Mouse (Mus musculus) G1E (cell line): ENCODE results near the gene Omt2a. TPM values are rescaled to one million over a fixed set of nuclear protein-coding genes. Genes with fewer than 3 reads are reported as not detected.
"Not testable (repeated sequence)": the region's sequence is repeated elsewhere in the genome, so short reads cannot be mapped to it uniquely, and the experiment has no call there.

Source experiments
- ATAC-seq: 2 replicates; pipeline ENCODE4 v1.8.0; 2016; ENCODE audit warnings: mild to moderate bottlenecking; ENCODE audit not compliant: insufficient number of reproducible peaks, poor library complexity, low FRiP score, severe bottlenecking; ENCODE audit errors: extremely low read depth
- DNase-seq: peaks from one replicate; pipeline ENCODE4 v3.0.0; 2012; ENCODE audit warnings: low spot score
- H3K27me3 ChIP-seq: 2 replicates; pipeline ENCODE4 v1.6.1; 2012; ENCODE audit warnings: mild to moderate bottlenecking, low read length, inconsistent platforms; ENCODE audit not compliant: insufficient read depth
- H3K36me3 ChIP-seq: replicated peaks from 2 replicates; pipeline ENCODE3; 2012; ENCODE audit warnings: mild to moderate bottlenecking, inconsistent platforms
- H3K4me1 ChIP-seq: 2 replicates; pipeline ENCODE4 v1.6.1; 2012; ENCODE audit warnings: low read depth, low read length, inconsistent platforms, mixed read lengths; ENCODE audit not compliant: insufficient read depth
- H3K4me3 ChIP-seq: 2 replicates; pipeline ENCODE4 v1.5.1; 2012; ENCODE audit warnings: low read depth, mild to moderate bottlenecking, inconsistent platforms, low read length, moderate library complexity, mixed read lengths
- H3K9me3 ChIP-seq: replicated peaks from 2 replicates; pipeline ENCODE4 v1.6.1; 2012; ENCODE audit warnings: inconsistent platforms
- CTCF ChIP-seq: IDR thresholded peaks from 2 replicates; pipeline ENCODE4 v1.5.1; 2012; ENCODE audit warnings: low read depth, low read length, inconsistent platforms, mixed read lengths
- GATA1 ChIP-seq: IDR thresholded peaks from 2 replicates; pipeline ENCODE4 v1.6.1; 2012; ENCODE audit warnings: borderline replicate concordance, low read length, inconsistent platforms, mixed read lengths
- GATA2 ChIP-seq: IDR thresholded peaks from 2 replicates; pipeline ENCODE4 v1.6.1; 2012; ENCODE audit warnings: low read depth, low read length, inconsistent platforms, borderline replicate concordance
- POLR2AphosphoS5 ChIP-seq: IDR thresholded peaks from 2 replicates; pipeline ENCODE4 v1.6.1; 2012; ENCODE audit warnings: low read depth, low read length, inconsistent platforms; ENCODE audit not compliant: insufficient replicate concordance
- TAL1 ChIP-seq: conservative IDR thresholded peaks from 2 replicates; pipeline ENCODE4 v1.6.1; 2012; ENCODE audit warnings: low read depth, low read length, inconsistent platforms, mixed read lengths
- polyA plus RNA-seq: library from polyadenylated mRNA; stranded (reverse); fragments of >175 nt; gene quantifications from 2 replicates; pipeline ENCODE4 v1.2.3, GENCODE M21; 2012
- total RNA-seq, 2 experiments: library from RNA; stranded (forward) in 1 of 2; stranded (reverse) in 1 of 2; fragments of 200-1000 nt in 1 of 2; fragments of >200 nt in 1 of 2; fragmentation: Nextera tagmentation in 1 of 2; gene quantifications; 2 replicates each; pipeline ENCODE4 v1.2.3; 2014 to 2017

The Omt2a gene
- total and polyA plus RNA-seq, 3 experiments, result 0.11 TPM; not detected in 2

GRCm38 (mm10) chr9:78340324-78340723 is 25.7 kb upstream of the Omt2a start:
- not testable (repeated sequence) for H3K36me3 ChIP-seq, H3K9me3 ChIP-seq, H3K4me1 ChIP-seq, H3K4me3 ChIP-seq, H3K27me3 ChIP-seq, ATAC-seq
- TF ChIP-seq CTCF, result peak; percentile 76
- DNase-seq, result peak; percentile 4

DNA sequence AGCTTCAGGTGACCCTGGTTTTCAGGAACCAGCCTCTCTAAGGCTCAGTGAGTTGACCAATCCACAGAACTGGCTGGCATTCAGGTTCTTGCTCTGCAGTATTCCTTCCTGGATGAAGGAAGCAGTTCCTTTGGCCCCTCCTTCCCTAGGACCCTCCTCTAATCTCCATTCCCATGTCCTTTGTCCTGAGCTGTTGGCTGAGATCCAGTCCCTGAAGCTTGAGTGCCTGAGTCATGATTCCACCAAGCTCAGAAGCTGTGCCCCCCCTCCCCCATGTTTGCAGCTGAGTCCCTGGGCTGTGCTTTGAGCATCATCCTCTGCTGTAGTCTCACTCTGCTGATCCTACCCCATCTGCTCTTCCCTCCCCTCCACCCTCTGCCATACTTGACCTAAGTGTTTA is 22.5 kb upstream of the Omt2a start:
- H3K4me3 ChIP-seq, H3K36me3 ChIP-seq, H3K4me1 ChIP-seq, H3K27me3 ChIP-seq, ATAC-seq, H3K9me3 ChIP-seq, DNase-seq: not testable (repeated sequence)

DNA sequence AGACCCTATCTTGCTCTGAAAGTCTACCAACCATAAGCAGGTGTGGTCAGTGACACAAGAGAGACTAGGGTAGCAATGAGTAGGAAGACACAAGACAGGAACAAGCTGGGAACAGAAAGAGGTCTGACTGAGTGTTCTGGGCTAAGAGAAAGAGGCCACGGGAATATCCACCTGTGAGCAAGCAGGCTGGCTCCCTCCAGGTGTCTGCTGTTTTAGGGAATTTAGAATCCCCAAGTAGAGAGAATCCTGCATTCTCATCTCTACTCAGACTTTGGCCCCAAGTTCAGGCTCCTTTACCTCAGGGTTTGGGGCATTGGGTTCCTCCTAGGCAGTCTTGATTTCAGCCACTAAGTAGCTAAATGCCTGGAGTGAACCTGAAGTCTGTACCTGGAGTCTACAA is 12.7 kb upstream of the Omt2a start, which contains the start of gene Omt2b:
TSS of gene Omt2b (plus strand) at position 301 of the 400 bp plus-strand sequence.
- ATAC-seq, H3K4me3 ChIP-seq: not testable (repeated sequence)

GRCm38 (mm10) chr9:78319499-78319898 is 4.9 kb upstream of the Omt2a start:
- H3K36me3 ChIP-seq, result no peaks in the 10 kb centered on the region
- H3K27me3 ChIP-seq, result no peaks in the 10 kb centered on the region
- no peak for ATAC-seq
- no peak for DNase-seq
- no peak overlapping the region for H3K4me3 ChIP-seq
- H3K9me3 ChIP-seq, result no peaks in the 10 kb centered on the region
- TF ChIP-seq POLR2AphosphoS5 (no peak), GATA2 (no peak), CTCF (no peak), TAL1 (no peak), GATA1 (no peak)
- H3K4me1 ChIP-seq, result no peaks in the 10 kb centered on the region

More for the DNA sequence above, 12.7 kb upstream of the Omt2a start, which contains the start of gene Omt2b:
- not testable (repeated sequence) for H3K27me3 ChIP-seq, H3K4me1 ChIP-seq, H3K9me3 ChIP-seq, DNase-seq, H3K36me3 ChIP-seq

DNA sequence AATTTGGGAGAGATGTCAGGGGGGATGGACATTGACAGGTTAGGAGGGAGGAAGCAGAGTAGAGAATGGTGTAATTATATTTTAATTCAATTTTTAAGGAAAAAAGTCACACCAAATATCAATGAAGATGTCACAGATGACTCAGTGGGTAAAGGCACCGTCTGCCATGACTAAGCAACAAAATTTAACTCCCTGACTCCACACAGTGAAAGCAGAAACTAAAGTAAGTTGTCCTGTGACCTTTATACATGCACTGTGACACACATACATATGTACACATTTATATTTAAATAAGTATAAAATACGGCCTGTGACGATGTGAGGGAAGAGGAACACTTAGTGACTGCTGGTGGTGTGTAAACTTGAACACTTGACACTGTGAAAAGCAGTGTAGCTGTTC is 6.5 kb downstream of the Omt2a start:
- DNase-seq, H3K36me3 ChIP-seq, H3K4me1 ChIP-seq, H3K4me3 ChIP-seq, H3K9me3 ChIP-seq, ATAC-seq, H3K27me3 ChIP-seq: not testable (repeated sequence)

DNA sequence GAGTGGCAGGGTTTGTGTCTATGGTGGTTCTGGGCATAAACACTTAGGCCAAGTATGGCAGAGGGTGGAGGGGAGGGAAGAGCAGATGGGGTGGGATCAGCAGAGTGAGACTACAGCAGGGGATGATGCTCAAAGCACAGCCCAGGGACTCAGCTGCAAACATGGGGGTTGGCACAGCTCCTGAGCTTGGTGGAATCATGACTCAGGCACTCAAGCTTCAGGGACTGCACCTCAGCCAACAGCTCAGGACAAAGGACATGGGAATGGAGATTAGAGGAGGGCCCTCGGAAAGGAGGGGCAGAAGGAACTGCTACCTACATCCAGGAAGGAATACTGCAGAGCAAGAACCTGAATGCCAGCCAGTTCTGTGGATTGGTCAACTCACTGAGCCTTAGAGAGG is 15.5 kb downstream of the Omt2a start:
- ATAC-seq, DNase-seq, H3K36me3 ChIP-seq, H3K9me3 ChIP-seq, H3K27me3 ChIP-seq, H3K4me1 ChIP-seq, H3K4me3 ChIP-seq: not testable (repeated sequence)

GRCm38 (mm10) chr9:78298232-78298631 is 16.4 kb downstream of the Omt2a start:
- no peaks in the 10 kb centered on the region for H3K36me3 ChIP-seq
- no peak for DNase-seq
- H3K27me3 ChIP-seq, result no peaks in the 10 kb centered on the region
- no peaks in the 10 kb centered on the region for H3K4me1 ChIP-seq
- no peak for TF ChIP-seq GATA1
- TF ChIP-seq POLR2AphosphoS5, result no peak
- TF ChIP-seq TAL1, result no peak
- no peak for TF ChIP-seq GATA2
- no peak for TF ChIP-seq CTCF
- no peak overlapping the region for H3K4me3 ChIP-seq
- ATAC-seq, result no peak
- no peaks in the 10 kb centered on the region for H3K9me3 ChIP-seq

- H3K9me3 ChIP-seq, H3K4me1 ChIP-seq, H3K36me3 ChIP-seq, H3K27me3 ChIP-seq, H3K4me3 ChIP-seq: not testable (repeated sequence)
- peak; percentile 65 for TF ChIP-seq CTCF
- ATAC-seq (peak; percentile 54; the same call in 1 of the 2 replicates), DNase-seq (peak; percentile 16)
Observed at GRCm38 (mm10) chr9:78296089-78296488, 18.5 kb downstream of the Omt2a start.

- H3K36me3 ChIP-seq, H3K4me1 ChIP-seq, H3K27me3 ChIP-seq, H3K9me3 ChIP-seq, DNase-seq, H3K4me3 ChIP-seq, ATAC-seq: not testable (repeated sequence)
Observed at GRCm38 (mm10) chr9:78294781-78295180, 19.8 kb downstream of the Omt2a start.

GRCm38 (mm10) chr9:78293683-78294082 is 20.9 kb downstream of the Omt2a start:
- DNase-seq, H3K9me3 ChIP-seq, H3K27me3 ChIP-seq, ATAC-seq, H3K4me1 ChIP-seq, H3K36me3 ChIP-seq, H3K4me3 ChIP-seq: not testable (repeated sequence)

GRCm38 (mm10) chr9:78292462-78292861 is 22.1 kb downstream of the Omt2a start:
- not testable (repeated sequence) for H3K9me3 ChIP-seq, H3K36me3 ChIP-seq, H3K27me3 ChIP-seq, ATAC-seq, DNase-seq, H3K4me3 ChIP-seq, H3K4me1 ChIP-seq
